8 mouse cellular contexts compared by ENCODE assay signal in the genomic region with DNA sequence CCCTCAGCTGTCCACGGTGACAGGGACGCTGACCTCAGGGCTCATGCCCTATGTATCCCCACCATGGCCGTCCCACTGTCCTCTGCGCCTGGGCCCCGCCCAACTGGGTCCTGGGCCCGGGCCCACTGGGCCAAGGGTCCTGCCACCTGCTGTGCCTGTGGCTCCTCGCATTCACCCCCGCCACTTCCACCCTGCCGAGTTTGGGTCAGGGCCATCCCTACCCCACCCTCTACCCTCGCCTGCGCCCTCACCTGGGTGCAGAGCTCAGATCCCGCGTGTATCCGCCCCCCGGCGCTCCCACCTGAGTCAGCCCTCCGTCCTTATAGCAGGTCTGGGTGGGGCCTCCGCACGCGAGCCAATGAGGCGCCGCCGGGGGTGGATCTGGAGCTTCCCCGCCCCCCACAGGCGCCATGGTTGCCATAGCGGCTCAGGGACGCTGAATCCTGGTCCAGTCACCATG. TPM values are rescaled to one million over a fixed set of nuclear protein-coding genes. Genes with fewer than 3 reads are reported as not detected.
DNase-seq lines count a peak whose midpoint lies in the region; ATAC-seq and TF ChIP-seq lines count a peak whose summit lies in the region.

A gene (minus strand): TSS at position 346 of the 460 bp plus-strand sequence.

- peak within 1 kb of the TSS; percentile 70 for H3K4me2 ChIP-seq in intestine, postnatal 0 days (replicated peaks; ENCODE audit: low read depth)
- peak within 1 kb of the TSS; percentile 60 for H3K4me2 ChIP-seq in liver, embryonic 16.5 days (ENCODE audit: low read depth, low read length)
- peak within 1 kb of the TSS; percentile 58 for H3K4me2 ChIP-seq in neural tube, embryonic 13.5 days

- DNase-seq in thymus, adult 2 months = no peak
- DNase-seq in thymus, postnatal 10 days (ENCODE audit: low spot score in 2 of 2) = no peak
- peak; percentile 79 for DNase-seq in embryonic facial prominence, embryonic 10.5 days (ENCODE audit: low spot score)
- no peak for DNase-seq in heart, adult 8-10 months (ENCODE audit: low spot score)
- DNase-seq in layer of hippocampus, postnatal 36 days = no peak

- H3K27ac ChIP-seq in thymus, adult 2 months (ENCODE audit: control insufficient read depth, insufficient read depth, low read length) = no peak within 1 kb of the TSS
- no peak within 1 kb of the TSS for H3K27ac ChIP-seq in embryonic facial prominence, embryonic 10.5 days (replicated peaks)
- no peak within 1 kb of the TSS for H3K27ac ChIP-seq in intestine, postnatal 0 days (ENCODE audit: low read depth, low read length)
- H3K27ac ChIP-seq in liver, embryonic 16.5 days (ENCODE audit: low read length) = no peak within 1 kb of the TSS
- no peak within 1 kb of the TSS for H3K27ac ChIP-seq in neural tube, embryonic 13.5 days (replicated peaks)

- peaks cover 5% of the 10 kb centered on the region for H3K9me3 ChIP-seq in embryonic facial prominence, embryonic 10.5 days
- H3K9me3 ChIP-seq in intestine, postnatal 0 days (ENCODE audit: control insufficient read depth) = peaks cover 4% of the 10 kb centered on the region
- no peaks in the 10 kb centered on the region for H3K9me3 ChIP-seq in liver, embryonic 16.5 days (replicated peaks; ENCODE audit: control insufficient read depth, low read length)
- H3K9me3 ChIP-seq in neural tube, embryonic 13.5 days = peaks cover 4% of the 10 kb centered on the region

- H3K27me3 ChIP-seq in thymus, adult 2 months (ENCODE audit: control insufficient read depth, insufficient read depth, low read length) = peaks cover 8% of the 10 kb centered on the region; the same call in 1 of the 2 replicates
- peaks cover 68% of the 10 kb centered on the region for H3K27me3 ChIP-seq in embryonic facial prominence, embryonic 10.5 days (replicated peaks; ENCODE audit: low read depth, poor library complexity, severe bottlenecking)
- H3K27me3 ChIP-seq in intestine, postnatal 0 days (replicated peaks; ENCODE audit: control insufficient read depth, insufficient read depth, low read length) = peaks cover 41% of the 10 kb centered on the region
- H3K27me3 ChIP-seq in liver, embryonic 16.5 days (ENCODE audit: control insufficient read depth, insufficient read depth, low read depth, low read length) = peaks cover 33% of the 10 kb centered on the region
- H3K27me3 ChIP-seq in neural tube, embryonic 13.5 days = peaks cover 60% of the 10 kb centered on the region

- TF ChIP-seq CTCF in thymus, adult 2 months (IDR thresholded peaks at IDR 0.05; ENCODE audit: borderline replicate concordance, control insufficient read depth, extremely low read depth, insufficient read depth, low read length, poor library complexity) = no peak
- TF ChIP-seq CTCF in intestine, postnatal 0 days (IDR thresholded peaks at IDR 0.05; ENCODE audit: low read depth) = no peak

- no peaks in the 10 kb centered on the region; the same call in 1 of the 2 replicates for H3K4me1 ChIP-seq in thymus, adult 2 months (replicated peaks; ENCODE audit: control insufficient read depth, insufficient read depth, low read length)
- peaks cover 21% of the 10 kb centered on the region for H3K4me1 ChIP-seq in embryonic facial prominence, embryonic 10.5 days
- peaks cover 4% of the 10 kb centered on the region; the same call in 1 of the 2 replicates for H3K4me1 ChIP-seq in intestine, postnatal 0 days (replicated peaks; ENCODE audit: control insufficient read depth, insufficient read depth, low read length)
- peaks cover 9% of the 10 kb centered on the region for H3K4me1 ChIP-seq in liver, embryonic 16.5 days (ENCODE audit: control insufficient read depth, low read depth, low read length)
- peaks cover 16% of the 10 kb centered on the region for H3K4me1 ChIP-seq in neural tube, embryonic 13.5 days (replicated peaks)

- ATAC-seq in intestine, postnatal 0 days = peak; percentile 36; the same call in 1 of the 2 replicates
- ATAC-seq in liver, embryonic 16.5 days (ENCODE audit: low read depth) = peak; percentile 72
- peak; percentile 5; the same call in 1 of the 2 replicates for ATAC-seq in neural tube, embryonic 13.5 days (ENCODE audit: low read depth)

- H3K36me3 ChIP-seq in thymus, adult 2 months (ENCODE audit: control insufficient read depth, insufficient read depth, low read length) = no peaks in the 10 kb centered on the region
- no peaks in the 10 kb centered on the region for H3K36me3 ChIP-seq in embryonic facial prominence, embryonic 10.5 days (replicated peaks)
- H3K36me3 ChIP-seq in intestine, postnatal 0 days (ENCODE audit: control insufficient read depth, insufficient read depth) = no peaks in the 10 kb centered on the region
- no peaks in the 10 kb centered on the region for H3K36me3 ChIP-seq in liver, embryonic 16.5 days (ENCODE audit: control insufficient read depth, insufficient read depth)
- no peaks in the 10 kb centered on the region for H3K36me3 ChIP-seq in neural tube, embryonic 13.5 days

- no peak within 1 kb of the TSS for H3K9ac ChIP-seq in intestine, postnatal 0 days (ENCODE audit: low read depth, low read length)
- H3K9ac ChIP-seq in liver, embryonic 16.5 days (ENCODE audit: low read depth, low read length) = peak within 1 kb of the TSS; percentile 35; the same call in 1 of the 2 replicates
- H3K9ac ChIP-seq in neural tube, embryonic 13.5 days = peak within 1 kb of the TSS; percentile 26; the same call in 1 of the 2 replicates

- H3K4me3 ChIP-seq in thymus, adult 2 months (ENCODE audit: control insufficient read depth, insufficient read depth, low read length) = no peak within 1 kb of the TSS
- H3K4me3 ChIP-seq in embryonic facial prominence, embryonic 10.5 days = peak within 1 kb of the TSS; percentile 52
- H3K4me3 ChIP-seq in intestine, postnatal 0 days (ENCODE audit: low read depth, low read length) = peak within 1 kb of the TSS; percentile 31
- H3K4me3 ChIP-seq in liver, embryonic 16.5 days (ENCODE audit: low read depth, low read length) = peak within 1 kb of the TSS; percentile 50
- peak within 1 kb of the TSS; percentile 28 for H3K4me3 ChIP-seq in neural tube, embryonic 13.5 days

- 9% methylated on average over 27 of the region's 27 CpGs for WGBS in thymus, adult 2 months
- 2% methylated on average over 27 of the region's 27 CpGs for WGBS in embryonic facial prominence, embryonic 10.5 days
- WGBS in intestine, postnatal 0 days = under 1% methylated on average over 27 of the region's 27 CpGs
- 3% methylated on average over 27 of the region's 27 CpGs for WGBS in liver, embryonic 16.5 days (ENCODE audit: insufficient replicate concordance)
- under 1% methylated on average over 27 of the region's 27 CpGs for WGBS in neural tube, embryonic 13.5 days

- no peak for TF ChIP-seq POLR2A in thymus, adult 2 months (IDR thresholded peaks at IDR 0.05; ENCODE audit: control insufficient read depth, extremely low read depth, insufficient read depth, low read length, poor library complexity)

RNA-seq across cellular contexts. Expression of the gene that starts here (rescaled TPM):
- 6.2 and 11.7 TPM in 2 replicates for polyA plus RNA-seq in thymus, adult 2 months (2012; rRNA removed)
- 0.47 and 0.48 TPM in 2 replicates for polyA plus RNA-seq in embryonic facial prominence, embryonic 10.5 days (2016; fragmentation: Nextera tagmentation; extraction: Ambion mirVana)
- 100 to 1,000 TPM; 110 to 160 (median 150) TPM for total RNA-seq in heart, adult 8-10 months (2022)
- 0.10 TPM in 1 of 2 replicates, not detected in the other for polyA plus RNA-seq in intestine, postnatal 0 days (2015; fragmentation: Nextera tagmentation; extraction: Ambion mirVana)
- polyA plus RNA-seq in liver, embryonic 16.5 days (2015; fragmentation: Nextera tagmentation; extraction: Ambion mirVana) = 5.2 and 9.7 TPM in 2 replicates
- 0.83 and 0.93 TPM in 2 replicates for polyA plus RNA-seq in neural tube, embryonic 13.5 days (2015; fragmentation: Nextera tagmentation; extraction: Ambion mirVana)
- total RNA-seq in layer of hippocampus, postnatal 36 days (2021) = under 1 TPM; 0.40 to 0.63 TPM

Comparison
In these comparisons a context has a peak if more than half of its experiments do, and no peak if none do; other contexts are left out.
1. RNA of the gene that starts here (total RNA-seq): 110 to 160 TPM in heart, adult 8-10 months; 0.40 to 0.63 TPM in layer of hippocampus, postnatal 36 days; every median in the first group is over 10 times any median in the second.
2. Peak in DNase-seq and H3K4me3 ChIP-seq in embryonic facial prominence, embryonic 10.5 days; RNA of the gene not detected or under 1 TPM.
3. Peak in ATAC-seq, H3K4me3 ChIP-seq and H3K4me2 ChIP-seq in intestine, postnatal 0 days; RNA of the gene not detected or under 1 TPM.
4. Peak in ATAC-seq, H3K4me3 ChIP-seq, H3K9ac ChIP-seq and H3K4me2 ChIP-seq in neural tube, embryonic 13.5 days; RNA of the gene not detected or under 1 TPM.
5. ATAC-seq: peak in every context shown above with its lines; median percentile 72 in liver, embryonic 16.5 days; 36 in intestine, postnatal 0 days; 5 in neural tube, embryonic 13.5 days.
6. Peak in every context shown above with its lines, with median percentiles within 50 percentile points of each other: H3K4me2 ChIP-seq.